Mouse (Mus musculus) megakaryocyte, embryonic 14.5 days (primary cell): ENCODE measurements at regions not wholly inside any gene's neighbourhood (a gene's known extent, or its start where the extent isn't known, plus 50 kb on each side); places are given as distances from the start of the nearest gene placed in this dataset.

Experiments used
- FLI1 ChIP-seq: IDR thresholded peaks from 2 replicates; pipeline ENCODE4 v1.6.1; 2012; ENCODE audit warnings: low read length, inconsistent platforms, mixed read lengths
- GATA1 ChIP-seq: IDR thresholded peaks from 3 replicates; pipeline ENCODE4 v1.6.1; 2012; ENCODE audit warnings: mixed read lengths, low read length, inconsistent platforms, borderline replicate concordance

DNA sequence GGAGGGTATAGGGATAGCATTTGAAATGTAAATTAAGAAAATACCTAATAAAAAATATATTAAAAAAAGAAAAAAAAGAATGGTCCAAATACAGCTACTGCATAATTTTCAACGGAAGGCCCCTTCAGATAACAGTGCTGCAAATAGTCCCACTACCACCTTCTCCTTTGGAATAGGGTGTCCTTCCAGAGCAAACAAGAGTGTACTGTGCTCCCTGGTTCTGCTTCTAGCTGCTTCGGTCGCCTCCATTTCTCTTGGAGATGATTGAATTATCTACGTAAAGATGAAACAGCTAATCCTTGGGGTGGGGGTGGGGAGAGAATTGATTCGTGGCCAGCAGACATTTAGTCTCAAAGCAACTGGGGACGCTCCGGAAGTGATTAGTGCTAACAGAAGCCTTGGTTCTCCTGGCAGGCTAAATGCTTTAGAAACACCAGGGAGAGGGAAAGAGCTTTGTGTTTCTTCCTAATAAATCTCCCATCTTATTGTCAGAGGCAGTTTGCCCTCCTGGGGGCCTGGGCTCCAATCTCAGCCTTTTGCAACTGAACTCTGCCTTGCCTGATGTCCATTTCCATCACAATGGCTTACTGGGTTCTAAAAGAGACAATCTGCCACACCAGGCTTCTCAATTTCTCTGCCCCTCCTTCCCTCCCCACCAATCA, 184.5 kb upstream of the Tbl1xr1 start:
- TF ChIP-seq FLI1 (no peak), GATA1 (no peak)
